Mouse (Mus musculus): ENCODE measurements at regions not wholly inside any gene's neighbourhood (a gene's known extent, or its start where the extent isn't known, plus 50 kb on each side); places are given as distances from the start of the nearest gene placed in this dataset.

- CTCF ChIA-PET, result no interaction called here
- no peaks in the 10 kb centered on the region for H3K27me3 ChIP-seq
- in situ Hi-C loops (cut with MboI; ENCODE audit: low pct_unique_long_range_greater_than_20kb), result no loop called here
- TF ChIP-seq CTCF (IDR thresholded peaks at IDR 0.05), result no peak
- POLR2A ChIA-PET, result no interaction called here
- DNase-seq (ENCODE audit: low read depth, low spot score) (no peak), ATAC-seq (no peak)
Observed at GRCm38 (mm10) chr1:67359824-67360223, 237.0 kb downstream of the Cps1 start.

- ATAC-seq (no peak), DNase-seq (ENCODE audit: low read depth, low spot score) (no peak)
- POLR2A ChIA-PET, result no interaction called here
- no peak for TF ChIP-seq CTCF (IDR thresholded peaks at IDR 0.05)
- no peaks in the 10 kb centered on the region for H3K27me3 ChIP-seq
- in situ Hi-C loops (cut with MboI; ENCODE audit: low pct_unique_long_range_greater_than_20kb), result no loop called here
- CTCF ChIA-PET, result no interaction called here
Observed at GRCm38 (mm10) chr1:67366038-67366437, 243.2 kb downstream of the Cps1 start.

GRCm38 (mm10) chr1:67366485-67366884 is 243.7 kb downstream of the Cps1 start:
- TF ChIP-seq CTCF (IDR thresholded peaks at IDR 0.05), result no peak
- ATAC-seq, result no peak
- in situ Hi-C loops (cut with MboI; ENCODE audit: low pct_unique_long_range_greater_than_20kb), result no loop called here
- ChIA-PET CTCF (no interaction called here), POLR2A (no interaction called here)
- no peaks in the 10 kb centered on the region for H3K27me3 ChIP-seq
- no peak for DNase-seq (ENCODE audit: low read depth, low spot score)

GRCm38 (mm10) chr1:67382366-67382765 is 259.5 kb downstream of the Cps1 start:
- TF ChIP-seq CTCF (IDR thresholded peaks at IDR 0.05), result no peak
- CTCF ChIA-PET, result no interaction called here
- in situ Hi-C loops (cut with MboI; ENCODE audit: low pct_unique_long_range_greater_than_20kb), result no loop called here
- no peaks in the 10 kb centered on the region for H3K27me3 ChIP-seq
- POLR2A ChIA-PET, result no interaction called here
- no peak for ATAC-seq
- DNase-seq (ENCODE audit: low read depth, low spot score), result no peak

- no peak for TF ChIP-seq CTCF (IDR thresholded peaks at IDR 0.05)
- ChIA-PET CTCF (interaction anchor here (1.2 kb wide), 1 partner anchor 10 kb away, joined by 3 read pairs; no protein-coding TSS in a partner anchor), POLR2A (no interaction called here)
- ATAC-seq (no peak), DNase-seq (ENCODE audit: low read depth, low spot score) (no peak)
- no peaks in the 10 kb centered on the region for H3K27me3 ChIP-seq
- in situ Hi-C loops (cut with MboI; ENCODE audit: low pct_unique_long_range_greater_than_20kb), result no loop called here
Observed at GRCm38 (mm10) chr1:67385377-67385776, 262.6 kb downstream of the Cps1 start.

GRCm38 (mm10) chr1:67386877-67387276 is 264.1 kb downstream of the Cps1 start:
- CTCF ChIA-PET, result no interaction called here
- ATAC-seq, result no peak

GRCm38 (mm10) chr1:67397757-67398446 is 275.1 kb downstream of the Cps1 start:
- ChIA-PET POLR2A (no interaction called here), CTCF (no interaction called here)
- TF ChIP-seq CTCF (IDR thresholded peaks at IDR 0.05), result no peak
- in situ Hi-C loops (cut with MboI; ENCODE audit: low pct_unique_long_range_greater_than_20kb), result no loop called here
- ATAC-seq, result no peak
- DNase-seq (ENCODE audit: low read depth, low spot score), result no peak
- H3K27me3 ChIP-seq, result no peaks in the 10 kb centered on the region

More at GRCm38 (mm10) chr1:67386877-67387276, 264.1 kb downstream of the Cps1 start:
- DNase-seq (ENCODE audit: low read depth, low spot score), result no peak
- POLR2A ChIA-PET, result no interaction called here
- no peak for TF ChIP-seq CTCF (IDR thresholded peaks at IDR 0.05)
- in situ Hi-C loops (cut with MboI; ENCODE audit: low pct_unique_long_range_greater_than_20kb), result no loop called here
- H3K27me3 ChIP-seq, result no peaks in the 10 kb centered on the region

GRCm38 (mm10) chr1:67409531-67409930 is 286.7 kb downstream of the Cps1 start:
- no peak for ATAC-seq
- in situ Hi-C loops (cut with MboI; ENCODE audit: low pct_unique_long_range_greater_than_20kb), result no loop called here
- ChIA-PET CTCF (no interaction called here), POLR2A (no interaction called here)
- no peak for DNase-seq (ENCODE audit: low read depth, low spot score)
- no peaks in the 10 kb centered on the region for H3K27me3 ChIP-seq
- TF ChIP-seq CTCF (IDR thresholded peaks at IDR 0.05), result no peak

- CTCF ChIA-PET, result no interaction called here
- in situ Hi-C loops (cut with MboI; ENCODE audit: low pct_unique_long_range_greater_than_20kb), result no loop called here
- ATAC-seq (no peak), DNase-seq (ENCODE audit: low read depth, low spot score) (no peak)
- POLR2A ChIA-PET, result no interaction called here
- TF ChIP-seq CTCF (IDR thresholded peaks at IDR 0.05), result no peak
- no peaks in the 10 kb centered on the region for H3K27me3 ChIP-seq
Observed at GRCm38 (mm10) chr1:67417196-67417595, 294.4 kb downstream of the Cps1 start.

- in situ Hi-C loops (cut with MboI; ENCODE audit: low pct_unique_long_range_greater_than_20kb), result no loop called here
Observed at GRCm38 (mm10) chr1:67428398-67428797, 305.6 kb downstream of the Cps1 start.

GRCm38 (mm10) chr1:67450831-67451230 is 328.0 kb downstream of the Cps1 start:
- CTCF ChIA-PET, result no interaction called here
- POLR2A ChIA-PET, result no interaction called here
- in situ Hi-C loops (cut with MboI; ENCODE audit: low pct_unique_long_range_greater_than_20kb), result loop anchor here (25.0 kb wide), 1 partner anchor 1686 kb away; no protein-coding TSS in a partner anchor
- H3K27me3 ChIP-seq, result peaks cover 17% of the 10 kb centered on the region
- ATAC-seq (no peak), DNase-seq (ENCODE audit: low read depth, low spot score) (no peak)
- TF ChIP-seq CTCF (IDR thresholded peaks at IDR 0.05), result no peak

More at GRCm38 (mm10) chr1:67428398-67428797, 305.6 kb downstream of the Cps1 start:
- peaks cover 11% of the 10 kb centered on the region for H3K27me3 ChIP-seq
- POLR2A ChIA-PET, result no interaction called here
- CTCF ChIA-PET, result no interaction called here
- no peak for TF ChIP-seq CTCF (IDR thresholded peaks at IDR 0.05)
- ATAC-seq (no peak), DNase-seq (ENCODE audit: low read depth, low spot score) (no peak)

GRCm38 (mm10) chr1:67464203-67464602 is 341.4 kb downstream of the Cps1 start:
- DNase-seq (ENCODE audit: low read depth, low spot score) (no peak), ATAC-seq (no peak)
- no peaks in the 10 kb centered on the region for H3K27me3 ChIP-seq
- TF ChIP-seq CTCF (IDR thresholded peaks at IDR 0.05), result no peak
- ChIA-PET POLR2A (no interaction called here), CTCF (interaction anchor here (0.7 kb wide), 1 partner anchor 14 kb away, joined by 4 read pairs; no protein-coding TSS in a partner anchor)
- in situ Hi-C loops (cut with MboI; ENCODE audit: low pct_unique_long_range_greater_than_20kb), result loop anchor here (25.0 kb wide), 1 partner anchor 1673 kb away; no protein-coding TSS in a partner anchor
